Mouse (Mus musculus) myocyte (in vitro differentiated cells): ENCODE data around the gene Exph5. TPM values are rescaled to one million over a fixed set of nuclear protein-coding genes. Genes with fewer than 3 reads are reported as not detected.

Source experiments
- H3K27me3 ChIP-seq: one replicate; pipeline ENCODE4 v1.6.1; 2011; ENCODE audit not compliant: control insufficient read depth, insufficient read depth, insufficient read length
- H3K36me3 ChIP-seq: one replicate; pipeline ENCODE4 v1.6.1; 2011; ENCODE audit not compliant: control insufficient read depth, insufficient read depth
- H3K4me2 ChIP-seq: one replicate; pipeline ENCODE4 v1.6.1; 2011; ENCODE audit warnings: low read depth, control low read depth
- H3K4me3 ChIP-seq: one replicate; pipeline ENCODE4 v1.5.1; 2011; ENCODE audit warnings: mild to moderate bottlenecking, control low read depth, moderate library complexity
- H3K79me2 ChIP-seq: one replicate; pipeline ENCODE4 v1.6.1; 2011; ENCODE audit not compliant: control insufficient read depth, insufficient read depth
- H3ac ChIP-seq: one replicate; pipeline ENCODE4 v1.6.1; 2011; ENCODE audit not compliant: control insufficient read depth, insufficient read length
- CEBPB ChIP-seq: IDR thresholded peaks from 2 replicates; pipeline ENCODE4 v1.6.1; 2011; ENCODE audit warnings: mild to moderate bottlenecking, moderate library complexity; ENCODE audit not compliant: poor library complexity, insufficient read depth, severe bottlenecking
- E2F4 ChIP-seq: IDR thresholded peaks from one replicate; pipeline ENCODE4 v1.6.1; 2011; ENCODE audit warnings: mild to moderate bottlenecking, control low read depth, moderate library complexity; ENCODE audit not compliant: insufficient read depth
- MAX ChIP-seq: IDR thresholded peaks from one replicate; pipeline ENCODE4 v1.6.1; 2011; ENCODE audit warnings: low read depth, mild to moderate bottlenecking, control low read depth
- MYOD1 ChIP-seq, 3 experiments: IDR thresholded peaks; one replicate each; pipeline ENCODE4 v1.6.1; 2011; ENCODE audit warnings: control low read depth in 2 of 3, low read depth in 2 of 3, mild to moderate bottlenecking in 2 of 3, moderate library complexity in 1 of 3; ENCODE audit not compliant: insufficient read length in 2 of 3, control insufficient read depth in 1 of 3
- MYOG ChIP-seq, 3 experiments: IDR thresholded peaks; one replicate each; pipeline ENCODE4 v1.6.1; 2011; ENCODE audit warnings: control low read depth in 2 of 3, low read depth in 2 of 3, mild to moderate bottlenecking in 2 of 3; ENCODE audit not compliant: insufficient read length in 2 of 3, control insufficient read depth in 1 of 3, insufficient read depth in 1 of 3
- POLR2A ChIP-seq: IDR thresholded peaks from one replicate; pipeline ENCODE4 v1.6.1; 2011; ENCODE audit warnings: low read depth, mild to moderate bottlenecking, control low read depth, moderate library complexity; ENCODE audit not compliant: insufficient read length
- POLR2AphosphoS2 ChIP-seq: IDR thresholded peaks from one replicate; pipeline ENCODE4 v1.6.1; 2011; ENCODE audit warnings: low read depth, control low read depth; ENCODE audit not compliant: insufficient read length
- REST ChIP-seq: IDR thresholded peaks from one replicate; pipeline ENCODE4 v1.6.1; 2011; ENCODE audit warnings: mild to moderate bottlenecking, control low read depth, moderate library complexity; ENCODE audit not compliant: insufficient read depth, insufficient read length
- SRF ChIP-seq: IDR thresholded peaks from one replicate; pipeline ENCODE4 v1.6.1; 2011; ENCODE audit warnings: low read depth; ENCODE audit not compliant: control insufficient read depth, insufficient read length
- TCF12 ChIP-seq: IDR thresholded peaks from one replicate; pipeline ENCODE4 v1.6.1; 2011; ENCODE audit warnings: mild to moderate bottlenecking, control low read depth; ENCODE audit not compliant: poor library complexity, insufficient read depth, severe bottlenecking
- TCF3 ChIP-seq: IDR thresholded peaks from one replicate; pipeline ENCODE4 v1.6.1; 2011; ENCODE audit warnings: low read depth, control low read depth; ENCODE audit not compliant: insufficient read length
- USF1 ChIP-seq: IDR thresholded peaks from one replicate; pipeline ENCODE4 v1.6.1; 2011; ENCODE audit warnings: low read depth, mild to moderate bottlenecking, control low read depth, moderate library complexity
- polyA plus RNA-seq: library from polyadenylated mRNA; unstranded; fragments of >200 nt; fragmentation: generic; extraction: Trizol; gene quantifications from one replicate; pipeline ENCODE4 v1.2.1, GENCODE M21; 2012; ENCODE audit warnings: missing spikeins

Exph5 gene
- polyA plus RNA-seq, 1 experiment, result not detected

DNA sequence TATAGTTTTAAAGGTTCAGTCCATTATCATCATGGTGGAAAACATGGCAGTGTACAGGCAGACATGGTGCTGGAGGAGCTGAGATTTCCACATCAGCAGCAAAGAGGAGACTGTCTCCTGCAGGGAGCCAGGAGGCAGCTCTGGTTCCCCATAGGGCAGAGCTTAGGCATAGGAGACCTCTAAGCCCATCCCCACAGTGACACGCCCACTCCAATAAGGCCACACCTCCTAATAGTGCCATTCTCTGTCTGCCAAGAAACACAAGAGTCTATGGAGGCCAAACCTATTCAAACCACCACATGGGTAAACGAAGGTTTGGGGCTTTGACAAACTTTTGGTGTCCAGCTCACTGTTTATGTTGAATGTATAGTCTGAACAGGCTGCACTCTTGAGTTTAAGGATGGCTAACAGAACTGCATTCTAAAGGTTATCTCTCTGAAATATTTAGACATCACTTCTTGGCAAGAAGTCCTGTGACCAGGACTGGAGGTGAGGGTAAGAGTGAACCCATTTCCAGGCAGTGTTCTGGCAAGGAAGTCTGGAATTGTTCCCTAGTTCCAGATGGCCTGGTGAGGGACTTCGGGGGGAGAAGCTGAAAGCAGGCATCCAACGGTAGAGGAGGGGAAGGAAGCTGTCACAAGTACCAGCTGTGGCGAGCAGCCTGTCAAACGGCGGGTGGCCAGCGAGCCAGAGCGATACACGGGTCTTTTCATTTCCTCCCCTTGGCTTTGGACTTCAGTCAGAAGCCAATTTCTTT is 19.6 kb downstream of the Exph5 start:
- Histone ChIP-seq H3K27me3 (no peaks in the 10 kb centered on the region), H3K4me2 (no peak overlapping the region), H3K4me3 (no peak overlapping the region), H3ac (no peak overlapping the region), H3K36me3 (no peaks in the 10 kb centered on the region), H3K79me2 (no peaks in the 10 kb centered on the region)
- no peak for TF ChIP-seq MYOD1 (IDR thresholded peaks at IDR 0.05; ENCODE audit: control insufficient read depth in 1 of 3, insufficient read length in 2 of 3, low read depth in 2 of 3)
- no peak for TF ChIP-seq REST
- TF ChIP-seq TCF3, result no peak
- no peak for TF ChIP-seq CEBPB
- TF ChIP-seq SRF, result no peak
- no peak for TF ChIP-seq TCF12
- TF ChIP-seq USF1, result no peak
- TF ChIP-seq POLR2A, result no peak
- TF ChIP-seq E2F4, result no peak
- TF ChIP-seq MYOG (IDR thresholded peaks at IDR 0.05; ENCODE audit: control insufficient read depth in 1 of 3, insufficient read depth in 1 of 3, insufficient read length in 2 of 3, low read depth in 2 of 3), result no peak
- no peak for TF ChIP-seq MAX
- no peak for TF ChIP-seq POLR2AphosphoS2

DNA sequence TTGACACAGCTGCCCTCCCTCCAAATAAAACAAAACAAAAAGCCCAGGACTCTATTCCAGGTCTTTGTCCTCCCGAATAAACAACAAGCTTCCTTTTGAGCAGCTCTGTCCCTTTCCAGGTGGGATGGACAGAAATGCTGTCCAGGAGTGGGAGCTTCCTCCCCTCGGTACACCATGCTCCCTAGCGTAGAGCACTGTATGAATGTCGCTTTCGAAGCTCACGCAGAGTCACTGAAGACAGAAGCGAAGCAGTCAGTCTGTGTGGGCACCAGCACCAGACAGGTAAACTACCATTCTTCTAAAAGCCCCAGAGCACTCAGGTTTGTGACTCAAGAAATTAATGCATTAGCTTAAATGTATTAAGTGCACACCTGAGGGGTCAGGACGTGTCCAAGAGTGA is 20.2 kb downstream of the Exph5 start:
- no peak overlapping the region for H3K4me2 ChIP-seq
- no peaks in the 10 kb centered on the region for H3K79me2 ChIP-seq
- no peaks in the 10 kb centered on the region for H3K36me3 ChIP-seq
- no peak for TF ChIP-seq USF1
- TF ChIP-seq POLR2A, result no peak
- TF ChIP-seq TCF3, result no peak
- no peak for TF ChIP-seq MYOG (IDR thresholded peaks at IDR 0.05; ENCODE audit: control insufficient read depth in 1 of 3, insufficient read depth in 1 of 3, insufficient read length in 2 of 3, low read depth in 2 of 3)
- no peak for TF ChIP-seq MYOD1 (IDR thresholded peaks at IDR 0.05; ENCODE audit: control insufficient read depth in 1 of 3, insufficient read length in 2 of 3, low read depth in 2 of 3)
- TF ChIP-seq CEBPB, result no peak
- TF ChIP-seq SRF, result no peak
- TF ChIP-seq E2F4, result no peak
- TF ChIP-seq MAX, result no peak
- no peak for TF ChIP-seq TCF12
- TF ChIP-seq REST, result no peak
- TF ChIP-seq POLR2AphosphoS2, result no peak
- H3ac ChIP-seq, result no peak overlapping the region
- H3K27me3 ChIP-seq, result no peaks in the 10 kb centered on the region
- H3K4me3 ChIP-seq, result no peak overlapping the region

DNA sequence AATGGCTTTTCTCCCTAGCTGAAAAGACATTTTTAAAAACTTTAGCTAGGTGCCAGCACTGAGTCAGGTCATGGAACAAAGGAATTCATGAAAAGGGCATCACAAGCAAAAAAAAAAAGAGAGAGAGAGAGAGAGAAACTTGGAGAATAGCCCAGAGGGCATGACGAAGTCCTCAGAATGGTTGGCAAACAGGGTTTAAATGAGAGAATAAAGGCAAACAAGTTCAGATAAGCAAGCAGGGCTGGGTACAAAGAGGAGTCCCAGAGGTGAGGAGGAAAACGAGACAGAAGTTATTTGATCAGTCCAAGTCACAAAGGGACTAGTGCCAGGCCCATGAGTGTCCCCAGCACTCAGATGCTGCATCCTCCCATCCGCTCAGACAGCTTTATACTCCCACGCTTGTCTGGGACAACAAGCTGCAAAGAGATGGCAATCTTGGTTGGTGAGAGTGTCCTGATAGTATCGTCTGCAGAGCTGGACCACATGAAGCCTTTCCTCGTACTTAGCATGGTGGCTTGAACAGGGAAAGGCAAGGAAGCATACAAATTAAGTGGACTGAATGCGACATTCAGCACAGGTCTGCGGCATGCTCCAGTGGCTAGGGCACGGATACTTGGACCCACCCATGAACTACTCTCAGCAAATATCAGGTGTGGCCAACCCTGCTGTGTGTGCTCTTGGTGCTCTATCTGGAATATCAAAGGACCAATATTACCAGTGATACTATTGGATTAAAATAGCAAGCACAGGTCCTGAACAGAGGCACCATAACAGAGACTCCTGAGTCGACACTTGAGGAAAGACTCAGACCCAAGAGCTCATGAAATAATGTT is 22.2 kb downstream of the Exph5 start:
- H3K36me3 ChIP-seq, result no peaks in the 10 kb centered on the region
- H3K4me3 ChIP-seq, result no peak overlapping the region
- no peaks in the 10 kb centered on the region for H3K27me3 ChIP-seq
- H3ac ChIP-seq, result no peak overlapping the region
- TF ChIP-seq TCF12, result no peak
- TF ChIP-seq TCF3, result no peak
- no peak for TF ChIP-seq USF1
- no peak for TF ChIP-seq CEBPB
- no peak for TF ChIP-seq POLR2AphosphoS2
- no peak for TF ChIP-seq SRF
- no peak for TF ChIP-seq E2F4
- TF ChIP-seq MAX, result no peak
- no peak for TF ChIP-seq MYOD1 (IDR thresholded peaks at IDR 0.05; ENCODE audit: control insufficient read depth in 1 of 3, insufficient read length in 2 of 3, low read depth in 2 of 3)
- TF ChIP-seq MYOG (IDR thresholded peaks at IDR 0.05; ENCODE audit: control insufficient read depth in 1 of 3, insufficient read depth in 1 of 3, insufficient read length in 2 of 3, low read depth in 2 of 3), result no peak
- TF ChIP-seq POLR2A, result no peak
- TF ChIP-seq REST, result no peak
- H3K4me2 ChIP-seq, result no peak overlapping the region
- H3K79me2 ChIP-seq, result no peaks in the 10 kb centered on the region

DNA sequence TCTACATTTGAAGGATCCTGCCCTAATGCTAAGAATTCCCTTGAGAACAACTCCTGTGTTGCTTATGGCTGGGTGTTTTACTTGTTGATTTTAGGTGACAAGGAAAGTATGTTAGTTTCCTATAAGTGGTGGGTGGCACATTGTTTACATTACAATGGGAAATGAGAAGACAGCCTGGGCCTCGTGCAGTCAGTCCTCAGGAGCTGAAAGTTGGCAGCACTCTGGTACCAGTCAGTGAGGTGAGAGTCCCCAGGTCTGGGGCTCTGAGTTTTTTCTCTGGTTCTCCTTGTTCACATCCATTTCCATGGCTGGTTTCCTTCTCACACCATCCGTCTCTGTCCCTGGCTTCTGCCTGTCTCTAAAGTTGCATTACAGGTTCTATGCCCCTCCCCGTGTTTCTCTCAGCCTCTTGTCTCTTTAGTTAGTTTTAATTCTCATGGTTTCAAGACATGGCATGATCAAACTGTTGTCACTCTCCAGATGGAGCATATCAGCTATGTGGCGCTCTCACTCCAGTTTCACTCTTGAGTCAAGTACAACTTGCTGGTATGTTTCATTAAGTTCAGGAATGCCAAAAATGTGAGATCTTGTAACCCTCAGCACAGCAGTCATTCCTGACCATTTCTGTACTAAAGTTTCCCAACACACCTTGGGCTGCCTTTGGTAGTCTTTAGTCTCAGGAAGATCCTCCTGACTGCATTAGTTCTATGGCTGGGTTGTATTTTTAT is 24.1 kb downstream of the Exph5 start:
- Histone ChIP-seq H3ac (no peak overlapping the region), H3K36me3 (no peaks in the 10 kb centered on the region), H3K27me3 (no peaks in the 10 kb centered on the region), H3K4me3 (no peak overlapping the region), H3K79me2 (no peaks in the 10 kb centered on the region), H3K4me2 (no peak overlapping the region)
- TF ChIP-seq TCF12 (no peak), CEBPB (no peak), TCF3 (no peak), USF1 (no peak), REST (no peak), POLR2AphosphoS2 (no peak), MYOD1 (IDR thresholded peaks at IDR 0.05; ENCODE audit: control insufficient read depth in 1 of 3, insufficient read length in 2 of 3, low read depth in 2 of 3) (no peak), MAX (no peak), MYOG (IDR thresholded peaks at IDR 0.05; ENCODE audit: control insufficient read depth in 1 of 3, insufficient read depth in 1 of 3, insufficient read length in 2 of 3, low read depth in 2 of 3) (no peak), SRF (no peak), E2F4 (no peak), POLR2A (no peak)
